Comparison of ENCODE assay signal across 9 mouse cellular contexts in the genomic region with DNA sequence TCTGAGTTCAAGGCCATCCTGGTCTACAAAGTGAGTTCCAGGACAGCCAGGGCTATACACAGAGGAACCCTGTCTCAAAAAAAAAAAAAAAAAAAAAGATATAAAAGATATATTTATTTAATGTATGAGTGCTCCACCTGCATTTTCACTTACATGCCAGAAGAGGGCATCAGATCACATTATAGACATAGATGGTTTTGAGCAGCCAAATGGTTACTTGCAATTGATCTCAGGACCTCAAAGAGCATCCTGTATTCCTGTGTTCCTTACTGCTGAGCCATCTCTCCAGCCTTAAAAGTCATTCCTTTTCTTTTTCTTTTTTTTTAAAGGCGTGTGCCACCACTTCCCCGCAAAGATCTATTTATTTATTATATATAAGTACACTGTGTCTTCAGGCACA. TPM values are rescaled to one million over a fixed set of nuclear protein-coding genes. Genes with fewer than 3 reads are reported as not detected.
DNase-seq lines count a peak whose midpoint lies in the region; ATAC-seq and TF ChIP-seq lines count a peak whose summit lies in the region.
"Had no signal": no experiment of that assay in that cellular context is flagged by ENCODE, and none has a peak within 500 bp of the region (broad histone marks: within the 10 kb centered on the region; RNA-seq: fewer than 3 reads in every experiment).

No protein-coding gene starts in this region.

- peak; percentile 56 for TF ChIP-seq CTCF in hindbrain, postnatal 0 days (IDR thresholded peaks at IDR 0.05; ENCODE audit: low read depth)

- H3K9ac ChIP-seq in hindbrain, postnatal 0 days (replicated peaks; ENCODE audit: low read length): no peak overlapping the region

- no peak overlapping the region for H3K4me3 ChIP-seq in hindbrain, postnatal 0 days (ENCODE audit: low read length)
- H3K4me3 ChIP-seq: myocyte had no signal

- H3K9me3 ChIP-seq in hindbrain, postnatal 0 days (ENCODE audit: low read length): no peaks in the 10 kb centered on the region

- H3K27ac ChIP-seq in hindbrain, postnatal 0 days: 0 out of 2 replicates have a peak overlapping the region, but pooled peaks have one; percentile 76

- H3K4me1 ChIP-seq in hindbrain, postnatal 0 days (ENCODE audit: insufficient read depth, low read length): peaks cover 15% of the 10 kb centered on the region; the same call in 1 of the 2 replicates

- DNase-seq in kidney, adult 9 months: peak; percentile 36
- DNase-seq in kidney, postnatal 4 days: no peak
- DNase-seq in MEL-GATA-1-ER (ENCODE audit: extremely low read depth, low read depth): peak; percentile 48
- DNase-seq in hindbrain, postnatal 0 days (ENCODE audit: low spot score): peak; percentile 55
- DNase-seq in heart, postnatal 4 days: no peak
- no peak for DNase-seq in kidney, postnatal 14 days
- DNase-seq: thymus, adult 18-20 months had no signal

- ATAC-seq in CD4-positive, CD25-positive, alpha-beta regulatory T cell, adult 4 months: peak; percentile 47
- ATAC-seq in hindbrain, postnatal 0 days: no peak

- 61% methylated on average over 2 of the region's 2 CpGs for WGBS in hindbrain, postnatal 0 days

- no peak overlapping the region for H3K4me2 ChIP-seq in hindbrain, postnatal 0 days (ENCODE audit: low read depth, low read length)

- no peaks in the 10 kb centered on the region for H3K27me3 ChIP-seq in hindbrain, postnatal 0 days (ENCODE audit: insufficient read depth, low read length)

- no peaks in the 10 kb centered on the region for H3K36me3 ChIP-seq in hindbrain, postnatal 0 days (ENCODE audit: insufficient read depth, low read length)

RNA-seq across cellular contexts. Expression of gene Llgl1, which starts 2.0 kb away (rescaled TPM):
- polyA plus RNA-seq in CD4-positive, CD25-positive, alpha-beta regulatory T cell, adult 4 months (2017; shearing (Covaris generic)): 10 to 100 TPM in 1 of 2 experiments, 1 to 10 TPM in 1; 9.7 to 12.8 TPM
- total RNA-seq in hindbrain, postnatal 0 days (2014; rRNA removed): 60.2 and 75.5 TPM in 2 replicates
- polyA plus RNA-seq in hindbrain, postnatal 0 days (2015; fragmentation: Nextera tagmentation; extraction: Ambion mirVana): 35.2 and 36.7 TPM in 2 replicates
- 10 to 100 TPM; 26.6 to 28.4 TPM for total RNA-seq in heart, postnatal 4 days (2021)

RNA-seq across cellular contexts. Expression of gene Flii, which starts 29.5 kb away (rescaled TPM):
- polyA plus RNA-seq in CD4-positive, CD25-positive, alpha-beta regulatory T cell, adult 4 months (2017; shearing (Covaris generic)): 100 to 1,000 TPM in 1 of 2 experiments, 10 to 100 TPM in 1; 67.8 to 101 TPM
- 77.1 and 112 TPM in 2 replicates for total RNA-seq in hindbrain, postnatal 0 days (2014; rRNA removed)
- polyA plus RNA-seq in hindbrain, postnatal 0 days (2015; fragmentation: Nextera tagmentation; extraction: Ambion mirVana): 39.9 and 42.7 TPM in 2 replicates
- 100 to 1,000 TPM; 104 to 107 TPM for total RNA-seq in heart, postnatal 4 days (2021)

RNA-seq across cellular contexts. Expression of gene Mief2, which starts 30.6 kb away (rescaled TPM):
- polyA plus RNA-seq in CD4-positive, CD25-positive, alpha-beta regulatory T cell, adult 4 months (2017; shearing (Covaris generic)): 10 to 100 TPM in 1 of 2 experiments, 1 to 10 TPM in 1; 9.1 to 12.2 TPM
- total RNA-seq in hindbrain, postnatal 0 days (2014; rRNA removed): 38.0 and 40.6 TPM in 2 replicates
- polyA plus RNA-seq in hindbrain, postnatal 0 days (2015; fragmentation: Nextera tagmentation; extraction: Ambion mirVana): 24.8 and 26.0 TPM in 2 replicates
- total RNA-seq in heart, postnatal 4 days (2021): 10 to 100 TPM; 20.7 to 24.8 TPM

Comparison
In these comparisons a context has a peak if more than half of its experiments do, and no peak if none do; other contexts are left out.
1. DNase-seq: peak in kidney, adult 9 months (single experiment), MEL-GATA-1-ER (single experiment) and hindbrain, postnatal 0 days (single experiment); none in kidney, postnatal 4 days (0 of 2), heart, postnatal 4 days (single experiment) and kidney, postnatal 14 days (single experiment).